Mouse (Mus musculus) lung, postnatal 0 days (tissue): ENCODE results near the gene Plod1.

Experiments
- CTCF ChIP-seq: IDR thresholded peaks from 2 replicates; pipeline ENCODE4 v1.5.1; 2016; ENCODE audit warnings: antibody characterized with exemption, mild to moderate bottlenecking
- EP300 ChIP-seq: IDR thresholded peaks from 2 replicates; pipeline ENCODE4 v1.6.1; 2016; ENCODE audit warnings: antibody characterized with exemption, mild to moderate bottlenecking, control low read depth

DNA sequence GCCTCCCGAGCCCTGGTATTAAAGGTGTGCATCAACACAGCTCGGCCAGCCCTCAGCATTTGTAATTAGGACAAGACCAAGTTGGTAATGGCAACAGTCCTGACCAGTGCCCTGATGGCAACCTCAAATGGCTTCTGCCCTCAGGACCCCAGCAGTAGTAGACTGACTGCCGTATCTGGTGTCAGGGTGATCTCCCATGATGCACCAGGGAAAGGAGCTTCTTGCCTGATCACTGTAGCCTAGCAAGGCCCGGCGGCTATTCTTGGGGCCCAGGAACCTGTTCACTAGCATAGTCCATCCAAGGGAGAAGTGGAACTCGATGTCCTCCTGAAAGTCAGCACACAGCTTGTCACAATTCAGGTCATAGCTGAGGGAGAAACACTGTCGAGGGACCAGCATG lies 54.8 kb downstream of the Plod1 start:
- no peak for TF ChIP-seq CTCF
- TF ChIP-seq EP300, result no peak
